Mouse (Mus musculus) MN1 (cell line): ENCODE measurements around the gene Tmem223.
A peak's percentile ranks its signal among the peaks of the same experiment; 100 is the strongest.

Experiments used
- DNase-seq: peaks from one replicate; pipeline ENCODE4 v3.0.0-alpha.2; 2016; ENCODE audit warnings: low spot score

Gene Tmem223

DNA sequence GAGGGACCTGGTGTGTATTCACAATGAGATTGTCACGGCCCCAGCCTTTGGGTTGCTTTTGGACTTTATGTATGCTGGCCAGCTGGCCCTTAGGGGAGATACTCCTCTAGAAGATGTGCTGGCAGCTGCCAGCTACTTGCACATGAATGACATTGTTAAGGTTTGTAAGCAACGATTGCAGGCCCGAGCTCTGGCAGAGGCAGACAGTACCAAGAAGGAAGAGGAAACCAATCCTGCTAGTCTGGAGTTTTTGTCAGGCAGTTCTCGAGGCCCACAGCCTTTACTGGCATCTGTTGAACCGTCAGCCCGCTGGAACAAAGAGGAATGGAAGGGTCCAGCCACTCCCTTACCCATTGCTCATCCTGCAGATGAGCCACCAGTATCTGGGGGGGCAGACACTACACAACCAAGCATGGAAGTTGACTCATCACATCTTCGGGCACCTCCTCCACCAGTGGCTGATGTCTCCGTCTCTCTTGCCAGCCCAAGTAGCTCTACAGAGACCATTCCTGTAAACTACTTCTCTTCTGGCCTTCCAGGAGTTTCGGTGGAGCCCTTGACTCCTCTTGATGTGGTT is 32.5 kb downstream of the Tmem223 start:
- DNase-seq = no peak

DNA sequence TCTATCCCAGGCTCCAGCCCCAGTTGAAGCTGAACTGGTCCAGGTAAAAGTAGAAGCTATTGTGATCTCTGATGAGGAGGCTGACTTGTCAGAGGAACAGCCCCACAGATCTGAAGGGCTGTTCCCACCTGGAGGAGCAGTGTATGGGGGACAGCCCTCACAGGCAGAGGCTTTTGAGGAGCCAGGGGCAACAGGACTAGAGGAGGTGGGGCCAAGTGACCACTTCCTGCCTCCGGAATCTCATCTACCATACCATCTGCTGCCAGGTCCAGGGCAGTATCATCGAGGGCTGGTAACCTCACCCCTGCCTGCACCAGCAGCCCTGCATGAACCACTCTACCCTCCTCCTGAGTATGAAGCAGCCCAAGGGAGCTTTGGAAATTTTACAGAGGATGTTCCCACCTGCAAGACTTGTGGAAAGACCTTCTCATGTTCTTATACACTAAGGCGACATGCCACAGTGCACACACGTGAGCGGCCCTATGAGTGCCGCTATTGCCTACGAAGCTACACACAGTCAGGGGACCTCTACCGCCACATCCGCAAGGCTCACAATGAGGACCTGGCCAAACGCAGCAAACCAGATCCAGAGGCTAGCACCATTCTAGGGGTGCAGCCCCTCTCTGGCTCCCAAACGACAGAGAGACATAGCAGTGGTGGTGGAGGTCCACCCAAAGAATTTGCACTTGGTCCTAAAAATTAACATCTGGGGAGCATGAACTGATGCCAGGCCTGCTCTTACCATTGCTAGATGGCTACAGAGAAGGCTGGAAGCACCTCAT is 33.3 kb downstream of the Tmem223 start:
- no peak for DNase-seq

DNA sequence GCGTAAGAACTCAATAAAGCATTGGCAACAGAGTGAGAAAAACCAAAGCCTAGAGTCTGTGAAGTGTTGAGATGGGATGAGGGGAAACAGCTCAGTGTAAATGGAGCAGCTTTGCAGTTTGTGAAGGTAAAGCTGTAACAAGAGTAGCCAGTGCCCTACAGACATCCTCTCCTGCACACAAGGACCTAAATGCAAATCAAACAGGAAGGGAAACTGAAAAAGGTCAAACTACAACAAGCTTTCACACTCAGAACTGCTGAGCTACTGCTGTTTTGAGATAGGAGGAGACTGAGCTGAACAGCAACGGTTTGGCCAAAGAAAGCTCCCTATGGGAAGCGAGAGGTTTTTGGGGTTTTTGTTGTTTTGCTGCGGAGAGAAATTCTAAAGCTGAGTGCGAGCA is 36.0 kb downstream of the Tmem223 start:
- DNase-seq = no peak

DNA sequence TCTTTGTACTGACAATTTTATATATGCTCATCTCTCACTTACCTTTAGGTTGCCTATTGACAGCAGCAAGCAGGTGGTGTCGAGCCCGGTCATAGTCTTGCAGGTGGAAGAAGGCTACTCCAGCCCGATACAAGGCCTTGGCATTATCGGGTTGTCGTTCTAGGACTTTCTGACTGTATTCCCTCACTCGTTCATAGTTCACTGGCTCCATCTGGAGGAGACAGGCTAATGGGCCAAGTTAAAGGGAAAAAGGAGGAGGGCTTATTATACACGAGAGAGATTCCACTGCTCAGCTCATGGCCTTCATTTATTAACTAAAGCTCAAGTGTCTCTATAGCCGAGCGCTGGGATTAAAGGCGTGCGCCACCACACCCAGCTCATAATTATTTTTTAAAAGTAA is 45.0 kb downstream of the Tmem223 start:
- DNase-seq = peak; percentile 35

DNA sequence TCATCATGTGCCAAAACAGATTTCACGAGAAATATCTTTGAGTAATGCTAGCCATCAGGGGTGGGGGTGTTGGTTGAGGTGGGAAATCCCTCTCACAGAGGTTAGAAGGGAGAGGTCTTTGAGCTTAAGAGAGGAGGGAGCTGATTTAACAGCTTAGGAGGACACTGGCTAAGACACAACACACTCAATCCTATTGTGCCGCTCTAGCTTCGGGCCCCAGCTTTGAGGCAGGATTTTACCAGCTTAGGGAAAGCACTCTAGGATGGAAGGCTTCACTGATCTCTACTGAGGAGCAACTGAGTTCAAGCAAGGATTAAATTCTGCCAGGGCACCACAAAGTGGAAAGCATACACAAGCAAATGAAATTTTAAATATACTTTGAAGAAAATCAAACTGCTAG is 46.2 kb downstream of the Tmem223 start:
- DNase-seq = no peak

DNA sequence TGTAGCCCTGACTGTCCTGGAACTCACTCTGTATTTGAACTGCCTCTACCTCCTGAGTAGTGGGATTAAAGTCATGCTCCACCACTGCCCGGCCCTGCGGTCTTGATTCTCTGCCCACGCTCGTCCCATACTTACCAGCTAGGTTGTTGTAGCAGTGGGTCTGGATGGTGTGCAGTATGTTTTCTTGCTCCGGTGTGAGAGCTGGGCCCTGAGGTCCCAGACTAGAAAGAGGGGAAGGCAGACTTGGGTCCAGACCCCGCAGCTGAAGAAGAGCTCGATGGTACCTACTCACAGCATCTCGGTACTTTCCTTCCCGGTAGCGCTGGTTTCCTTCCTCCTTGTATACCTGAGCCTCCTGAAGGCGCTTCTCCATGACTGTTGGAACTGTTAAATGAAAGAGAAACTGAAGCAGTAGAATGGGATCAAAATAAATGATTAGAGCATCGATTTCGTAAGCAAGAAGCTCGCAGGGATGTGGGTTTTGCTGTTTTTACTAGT is 47.6 kb downstream of the Tmem223 start:
- DNase-seq = no peak

DNA sequence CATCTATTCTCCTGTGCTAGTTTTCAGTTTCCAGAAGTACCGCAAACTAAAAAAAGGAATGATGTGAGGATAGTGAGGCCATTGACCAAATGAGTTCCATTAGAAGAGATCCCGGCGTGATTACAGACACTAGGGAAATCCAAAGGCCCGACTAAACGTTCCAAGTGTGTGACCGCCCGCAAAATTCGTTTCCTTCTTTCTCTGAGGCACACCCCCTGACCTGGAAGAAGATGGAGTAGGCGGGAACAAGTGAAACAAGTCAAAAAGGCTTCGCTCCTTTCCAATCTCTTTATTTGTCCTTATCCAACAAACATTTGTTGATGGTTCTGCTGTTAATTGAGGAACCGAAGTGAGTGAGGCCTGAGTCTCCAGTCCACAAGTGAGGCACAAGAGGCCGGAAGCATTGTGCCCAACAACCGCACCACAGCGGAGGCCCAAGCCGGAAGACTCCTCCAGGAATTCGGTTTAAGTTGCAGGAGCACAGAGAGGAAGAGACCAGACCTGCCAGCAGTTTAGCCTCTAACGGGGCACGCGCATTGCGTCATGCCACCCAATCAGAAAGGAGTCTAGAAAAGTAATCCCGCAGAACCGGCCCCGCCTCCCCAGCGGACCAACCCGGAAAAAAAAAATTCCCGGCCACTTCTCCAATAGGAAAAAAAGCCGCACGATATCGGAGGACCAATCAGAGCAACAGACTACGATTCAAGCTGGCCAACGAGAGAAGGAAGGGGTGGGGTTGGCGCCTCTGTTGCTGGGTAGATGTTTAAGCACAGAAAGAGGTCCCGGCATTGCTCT is 48.2 kb downstream of the Tmem223 start, which contains the start of gene Ttc9c:
Gene Ttc9c (minus strand): TSS at position 533 of the 795 bp plus-strand sequence.
- peak; percentile 97 for DNase-seq

DNA sequence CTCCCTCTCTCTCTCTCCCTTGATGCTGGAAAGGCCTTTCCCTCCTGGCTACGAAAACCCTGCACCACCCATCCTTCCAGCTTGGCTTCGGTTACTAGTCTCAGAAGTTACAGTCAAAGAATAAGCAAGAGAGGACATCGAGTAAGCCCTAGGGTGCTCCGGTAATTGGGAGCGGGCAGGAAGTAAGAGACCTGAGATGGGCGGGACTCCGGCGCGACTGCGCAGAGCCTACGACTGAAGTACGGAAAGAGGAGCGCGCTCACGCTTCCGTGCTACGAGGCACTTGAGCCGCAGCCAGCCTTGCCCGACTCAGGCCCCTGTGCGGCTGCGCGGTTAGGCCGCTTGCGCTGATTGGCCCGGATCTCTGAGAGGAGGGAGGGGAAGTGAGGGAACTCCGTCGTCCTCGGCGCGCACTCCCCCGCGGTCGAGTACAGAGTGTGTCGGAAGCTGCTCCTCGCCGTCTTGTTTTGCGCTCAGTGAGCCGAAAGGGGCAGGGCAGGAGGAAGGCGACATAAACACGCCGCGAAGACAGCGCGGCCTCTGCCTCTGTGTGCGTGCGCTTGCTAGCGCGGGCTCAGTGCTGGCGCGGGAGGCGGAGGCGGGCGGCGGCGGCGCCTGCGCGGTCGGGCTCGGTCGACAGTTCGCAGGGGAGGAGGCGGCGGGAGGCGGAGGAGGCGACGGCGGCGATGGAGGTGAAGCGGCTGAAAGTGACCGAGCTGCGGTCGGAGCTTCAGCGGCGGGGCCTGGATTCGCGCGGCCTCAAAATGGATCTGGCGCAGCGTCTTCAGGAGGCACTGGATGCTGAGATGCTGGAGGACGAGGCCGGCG is 49.0 kb downstream of the Tmem223 start, which contains the start of gene Hnrnpul2:
Gene Hnrnpul2 (plus strand): TSS at position 415 of the 828 bp plus-strand sequence.
- peak; percentile 96 for DNase-seq

DNA sequence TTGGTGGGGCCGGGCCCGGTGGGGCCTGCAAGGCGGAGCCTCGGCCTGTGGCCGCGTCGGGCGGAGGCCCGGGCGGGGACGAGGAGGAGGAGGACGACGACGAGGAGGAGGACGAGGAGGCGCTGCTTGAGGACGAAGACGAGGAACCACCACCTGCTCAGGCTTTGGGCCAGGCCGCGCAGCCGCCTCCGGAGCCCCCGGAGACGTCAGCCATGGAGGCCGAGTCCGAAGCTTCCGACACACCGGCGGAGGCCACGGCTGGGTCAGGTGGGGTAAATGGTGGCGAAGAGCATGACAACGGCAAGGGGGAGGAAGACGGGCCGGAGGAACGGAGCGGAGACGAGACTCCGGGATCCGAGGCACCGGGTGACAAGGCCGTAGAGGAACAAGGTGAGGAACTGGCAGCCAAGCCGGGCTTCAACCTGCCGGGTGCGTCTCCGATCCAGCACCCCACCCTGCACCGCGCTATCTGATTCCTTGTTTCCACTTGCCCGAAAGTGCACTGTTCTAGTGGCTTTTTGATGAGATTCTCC is 49.7 kb downstream of the Tmem223 start:
- no peak for DNase-seq

DNA sequence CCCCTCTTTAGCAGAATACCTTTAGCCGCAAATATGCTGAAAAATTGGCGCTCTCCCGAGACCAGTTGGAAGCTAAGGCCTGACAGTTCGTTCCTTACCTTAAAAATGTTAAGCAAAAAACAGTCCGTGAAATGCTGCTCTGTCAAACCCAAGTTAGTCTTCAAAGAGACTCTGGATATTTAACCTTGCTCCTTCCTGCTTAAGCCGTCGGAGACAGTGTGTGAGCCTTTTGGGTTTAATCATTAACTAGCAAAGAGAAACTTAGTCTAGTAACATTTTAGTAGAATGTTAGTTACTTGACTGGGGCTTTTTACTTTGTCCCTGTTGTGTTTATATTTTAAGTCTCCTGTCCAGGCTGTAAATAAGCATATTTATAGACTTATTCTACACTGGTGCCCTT is 50.4 kb downstream of the Tmem223 start:
- DNase-seq = no peak
